Mouse (Mus musculus) adrenal gland, adult 18-20 months (tissue): ENCODE data around the gene Lcn8. TPM values are rescaled to one million over a fixed set of nuclear protein-coding genes. Genes with fewer than 3 reads are reported as not detected.

Source experiments
- DNase-seq, 2 experiments: peaks; one replicate each; pipeline ENCODE4 v3.0.0; 2021 to 2022; ENCODE audit warnings: low spot score in 2 of 2
- long read RNA-seq, 2 experiments: library from polyadenylated mRNA; stranded (forward); transcript quantifications; one replicate each; pipeline ENCODE4 v2.0.0; 2021
- total RNA-seq, 2 experiments: library from RNA; stranded (reverse); gene quantifications; 1 replicate in 1 of 2; 2 replicates in 1 of 2; pipeline ENCODE4 v1.2.3; 2021

The Lcn8 gene
- not detected for total RNA-seq
- long read RNA-seq, experiment 1, result 0 reads
- long read RNA-seq, experiment 2, result 0 reads

DNA sequence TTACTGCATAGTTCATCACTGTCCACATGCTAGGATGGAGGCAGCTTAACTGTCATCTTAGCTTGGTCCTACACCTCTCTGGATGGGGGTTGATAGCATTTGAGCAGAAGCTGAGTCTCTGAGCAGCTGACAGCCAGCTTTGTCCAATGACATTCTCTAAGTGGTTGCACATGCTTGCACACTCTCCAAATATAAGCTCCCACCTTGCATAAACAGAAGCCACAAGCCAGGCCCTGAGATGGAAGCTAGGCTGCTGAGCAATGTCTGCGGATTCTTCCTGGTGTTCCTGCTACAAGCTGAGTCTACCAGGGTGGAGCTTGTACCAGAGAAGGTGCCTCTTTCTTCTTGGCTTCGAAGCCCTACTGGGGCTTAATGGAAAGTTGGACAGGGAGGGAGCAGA, at the start of gene Lcn8:
Gene Lcn8, plus strand, starts transcription at position 219 of the 400 bp plus-strand sequence.
- DNase-seq, result no peak

DNA sequence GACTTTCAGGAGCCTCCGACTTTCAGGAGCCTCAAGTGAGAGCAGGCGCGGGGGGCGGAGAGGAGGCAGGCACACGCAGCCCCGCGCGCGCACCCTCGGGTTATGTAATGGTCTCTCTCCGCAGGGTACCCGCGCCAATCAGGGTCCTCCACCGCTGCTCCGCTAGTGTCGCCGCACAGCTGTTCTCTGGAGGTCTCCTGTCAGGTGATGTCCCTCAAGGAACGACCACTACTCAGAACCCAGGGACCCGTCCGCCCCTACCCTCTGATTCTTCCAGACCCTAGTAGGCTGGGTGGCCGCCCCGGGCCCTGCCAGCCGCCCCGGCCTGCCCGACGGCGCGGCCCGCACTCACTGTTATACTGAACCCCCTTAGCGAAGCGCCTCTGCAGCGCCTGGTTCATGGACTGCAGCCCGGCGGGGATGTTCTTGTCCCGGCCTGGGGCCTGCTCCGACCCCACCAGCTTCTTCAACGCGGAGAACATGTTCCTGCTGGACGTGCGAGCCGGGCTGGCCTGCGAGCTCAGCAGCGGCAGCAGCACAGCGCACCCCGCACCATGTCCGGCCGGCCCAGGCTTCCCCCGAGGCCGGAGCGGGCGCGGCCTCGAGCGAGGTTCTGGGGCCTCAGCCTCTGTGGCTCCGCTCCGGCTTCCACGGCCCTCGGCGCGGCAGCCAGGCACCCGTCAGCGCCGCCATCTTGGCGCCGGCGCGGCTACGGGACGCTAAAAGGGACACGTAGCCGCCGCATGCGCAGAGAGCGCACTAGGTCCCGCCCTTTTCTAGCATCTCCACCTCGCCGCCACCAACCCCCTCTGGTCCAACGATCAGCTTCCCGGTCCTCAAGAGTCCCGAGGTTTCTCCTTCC, 44.9 kb upstream of the Lcn8 start, which contains the start of gene Rabl6:
Gene Rabl6, minus strand, starts transcription at position 761 of the 862 bp plus-strand sequence.
- peak; percentile 89 to 91 for DNase-seq

DNA sequence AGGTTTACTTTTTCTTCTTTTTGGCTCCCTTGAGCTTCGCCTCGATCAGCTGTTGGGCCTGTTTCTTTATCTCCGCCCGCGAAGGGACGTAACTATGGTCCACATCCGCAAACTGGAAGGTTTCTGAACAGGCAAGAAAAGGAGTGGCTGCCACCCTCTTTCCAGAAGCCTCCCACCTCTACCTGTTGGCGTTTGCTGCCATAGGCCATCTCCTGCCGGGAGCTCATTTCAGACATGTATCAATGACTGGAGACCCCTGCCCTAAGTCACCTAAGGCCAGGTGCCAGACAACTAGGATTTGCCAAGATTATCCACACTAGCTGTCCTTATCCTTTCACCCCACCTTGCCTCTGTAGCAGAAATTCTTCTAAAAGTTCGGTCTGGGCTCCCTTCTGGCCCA, 44.2 kb upstream of the Lcn8 start:
- DNase-seq, result no peak

DNA sequence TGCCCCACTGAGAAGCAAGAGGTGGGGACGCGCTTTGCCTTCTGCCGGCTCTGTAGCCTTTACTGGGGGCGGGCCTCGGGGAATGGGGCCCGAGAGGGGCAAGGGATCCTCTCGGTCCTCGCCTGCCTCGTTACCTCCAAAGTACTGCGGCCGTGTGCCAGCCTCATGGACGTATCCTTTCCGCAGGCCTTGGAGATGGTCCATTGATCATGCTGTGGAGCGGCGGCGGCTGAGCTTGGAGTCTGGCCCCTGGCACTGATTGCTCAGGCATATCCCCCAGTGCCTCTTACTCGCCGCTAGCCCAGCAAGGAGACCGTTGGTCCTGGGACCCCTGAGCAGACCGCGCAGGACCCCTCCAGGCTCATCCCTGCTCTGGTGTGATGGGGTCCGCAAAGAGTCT, 36.5 kb upstream of the Lcn8 start:
- no peak for DNase-seq

DNA sequence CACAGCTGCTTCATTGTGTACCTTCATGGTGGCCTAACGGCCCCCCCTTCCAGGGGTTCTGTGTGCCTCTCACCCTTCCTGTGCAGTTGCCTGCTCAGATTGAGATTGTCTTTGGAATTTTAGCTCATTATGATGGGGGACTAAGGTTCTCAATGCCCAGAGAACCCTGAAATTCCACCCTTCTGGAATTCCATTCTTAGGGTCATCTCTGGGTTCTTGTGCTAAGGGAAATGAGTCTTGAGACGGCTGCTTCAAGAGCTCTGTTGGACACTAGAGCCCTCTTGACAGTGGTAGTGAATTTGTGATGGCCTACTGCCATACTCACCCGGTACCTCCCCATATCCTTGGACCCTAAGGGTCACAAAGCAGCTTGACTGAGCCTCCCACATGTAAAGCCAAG, 35.3 kb upstream of the Lcn8 start, which contains the start of gene Ccdc183:
Gene Ccdc183, minus strand, starts transcription at position 101 of the 400 bp plus-strand sequence.
- DNase-seq, result no peak

DNA sequence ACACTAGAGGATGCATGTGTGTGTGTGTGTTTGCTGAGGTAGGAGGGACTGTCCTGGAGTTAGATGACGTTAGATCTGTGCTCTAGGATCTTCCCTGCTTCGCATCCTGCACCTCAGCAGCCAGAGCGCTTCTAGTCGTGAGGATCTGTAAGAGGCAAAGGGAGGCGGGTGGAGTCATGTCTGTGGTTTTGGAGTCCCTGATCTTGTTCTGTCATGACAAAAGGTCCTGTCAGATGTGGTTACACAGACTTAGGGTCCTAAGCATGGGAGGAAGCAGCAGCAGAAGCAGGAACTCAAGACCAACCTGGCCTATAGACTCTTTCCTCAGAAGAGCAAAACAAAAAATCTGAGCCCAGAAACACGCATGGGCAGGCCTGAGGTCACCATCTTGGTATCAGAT, 32.5 kb upstream of the Lcn8 start:
- no peak for DNase-seq

DNA sequence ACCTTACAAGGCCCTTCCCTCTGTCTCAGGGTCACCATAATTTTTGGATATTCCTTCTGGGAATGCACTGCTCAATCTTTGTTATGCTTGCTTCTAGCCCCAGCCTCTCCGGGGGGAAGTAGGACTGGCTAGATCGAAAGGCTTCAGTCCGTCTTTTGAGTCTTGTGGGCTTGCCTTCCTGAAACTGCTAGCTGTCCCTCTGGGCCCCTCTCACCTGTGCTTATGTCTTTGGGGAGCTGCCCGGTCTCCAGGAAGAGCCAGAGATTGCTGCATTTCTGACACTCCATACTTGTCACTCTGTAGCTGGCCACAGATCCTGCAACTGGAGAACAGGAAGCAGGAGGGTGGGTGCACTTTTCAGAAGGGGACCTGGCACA, 32.1 kb upstream of the Lcn8 start:
- no peak for DNase-seq

DNA sequence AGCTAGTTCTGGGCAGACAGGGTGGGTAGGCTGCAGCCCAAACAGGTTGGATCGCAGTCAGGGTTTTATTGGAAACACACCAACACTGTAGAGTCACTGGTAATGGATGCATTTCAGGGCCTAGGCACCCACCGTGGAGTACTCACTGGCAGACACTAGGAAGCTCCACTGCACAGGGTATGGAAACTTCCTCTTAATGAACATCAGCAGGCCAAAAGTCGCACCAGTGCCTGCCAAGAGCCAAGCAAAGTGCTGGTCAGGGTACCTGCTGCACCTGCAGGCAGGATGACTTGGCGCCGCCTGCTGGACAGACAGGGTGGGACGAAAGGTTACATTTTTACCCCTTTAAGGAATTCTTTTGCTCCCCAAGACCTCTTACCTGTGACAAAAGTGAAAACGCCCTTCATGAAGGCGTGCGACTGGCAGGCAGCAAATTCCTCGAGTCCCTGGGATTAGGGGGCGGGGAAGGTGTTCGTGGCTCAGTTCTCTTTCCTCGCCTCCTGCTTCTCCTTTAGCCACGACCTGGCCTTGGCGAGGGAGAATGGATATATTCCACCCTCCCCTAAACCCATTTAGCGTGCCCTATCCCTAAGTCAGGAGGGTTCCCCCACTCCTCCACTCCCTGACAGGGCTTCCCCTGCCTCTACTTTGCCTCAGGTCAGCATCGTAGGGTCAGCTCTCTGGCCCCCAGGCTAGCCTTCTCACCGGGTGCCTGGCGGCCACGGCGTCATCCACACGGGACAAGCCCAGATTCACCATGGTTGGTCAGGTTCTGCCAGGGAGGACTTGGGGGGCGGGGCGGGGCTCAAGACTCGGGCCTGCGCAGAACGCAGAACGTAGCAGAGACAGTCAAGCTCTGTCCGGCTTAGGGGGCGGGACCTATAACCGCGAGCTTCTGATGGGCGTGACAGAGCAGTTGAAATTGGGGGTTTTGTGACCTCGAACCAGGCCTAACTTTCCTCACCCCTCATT, 31.4 kb upstream of the Lcn8 start, which contains the start of gene Tmem141:
Gene Tmem141, minus strand, starts transcription at position 777 of the 972 bp plus-strand sequence.
- peak; percentile 84 for DNase-seq

DNA sequence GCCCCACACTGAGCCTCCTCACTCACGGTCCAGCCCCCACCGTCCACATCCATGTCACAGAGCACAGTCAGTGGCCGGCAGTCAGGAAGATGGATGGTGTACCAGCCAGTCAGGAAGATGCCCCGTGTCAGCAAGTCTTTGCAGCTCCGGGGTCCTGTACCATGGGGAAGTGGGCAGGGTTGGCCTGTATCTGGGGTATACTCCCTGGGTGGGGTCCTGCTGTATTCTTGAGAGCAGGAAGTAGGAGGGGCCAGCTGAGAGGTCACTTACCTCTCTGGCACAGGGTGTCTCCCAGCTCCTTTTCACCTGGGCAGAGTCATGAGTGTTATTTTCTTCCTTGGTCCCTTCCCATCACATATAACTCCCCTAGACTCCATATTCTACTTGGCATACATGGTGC, 26.9 kb upstream of the Lcn8 start:
- DNase-seq, result no peak

DNA sequence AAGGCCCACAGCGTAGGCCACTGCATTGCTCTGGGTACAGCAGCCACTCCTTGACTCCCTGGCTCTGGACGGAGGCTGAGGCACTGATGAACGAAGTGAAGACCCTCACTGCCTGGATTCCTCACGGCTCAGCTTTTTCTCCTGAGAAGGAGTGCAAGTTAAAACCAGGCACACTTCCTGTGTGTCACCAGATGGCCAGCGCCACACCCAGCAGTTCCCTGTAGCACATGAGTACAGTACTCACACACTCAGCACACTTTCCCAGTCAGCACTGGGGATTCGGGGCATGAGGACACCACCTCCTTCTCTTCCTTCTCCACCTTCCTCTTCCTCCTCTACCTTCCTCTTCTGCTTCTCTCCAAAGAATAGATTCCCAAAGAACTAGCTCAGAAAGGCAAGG, 25.1 kb upstream of the Lcn8 start, which contains the start of gene Fcna:
Gene Fcna, minus strand, starts transcription at position 220 of the 400 bp plus-strand sequence.
- DNase-seq, result no peak

DNA sequence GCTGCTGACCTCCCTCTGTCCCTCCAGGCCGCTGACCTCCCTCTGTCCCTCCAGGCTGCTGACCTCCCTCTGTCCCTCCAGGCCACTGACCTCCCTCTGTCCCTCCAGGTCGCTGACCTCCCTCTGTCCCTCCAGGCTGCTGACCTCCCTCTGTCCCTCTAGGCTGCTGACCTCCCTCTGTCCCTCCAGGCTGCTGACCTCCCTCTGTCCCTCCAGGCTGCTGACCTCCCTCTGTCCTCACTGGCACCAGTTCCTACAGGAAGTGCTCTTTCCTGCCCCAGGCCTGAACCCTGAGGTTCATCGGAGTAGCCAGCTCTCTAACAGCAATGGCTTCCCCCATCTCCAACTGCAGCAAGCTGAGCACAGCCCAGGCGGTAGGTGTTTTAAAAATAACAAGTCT, 24.2 kb upstream of the Lcn8 start:
- DNase-seq, result no peak

DNA sequence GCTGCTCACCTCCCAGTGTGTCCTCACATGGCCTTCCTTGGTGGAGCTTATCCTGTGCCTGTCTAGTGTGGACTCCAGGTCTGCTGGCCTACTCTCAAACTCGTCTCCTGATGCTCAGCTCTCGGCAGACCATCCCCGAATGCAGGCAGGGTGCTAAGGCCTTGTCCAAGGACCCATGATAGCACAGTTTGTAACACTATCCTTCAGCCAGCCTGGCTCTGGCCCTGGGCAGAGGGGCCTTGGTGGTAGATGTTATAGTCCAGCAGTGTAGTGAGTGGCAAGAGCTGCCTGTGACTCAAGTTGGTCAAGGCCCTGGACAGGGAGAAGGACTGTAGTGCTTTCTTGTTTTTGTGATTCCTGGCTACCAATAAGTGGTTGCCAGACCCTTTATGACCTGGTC, 19.3 kb upstream of the Lcn8 start:
- DNase-seq, result no peak

DNA sequence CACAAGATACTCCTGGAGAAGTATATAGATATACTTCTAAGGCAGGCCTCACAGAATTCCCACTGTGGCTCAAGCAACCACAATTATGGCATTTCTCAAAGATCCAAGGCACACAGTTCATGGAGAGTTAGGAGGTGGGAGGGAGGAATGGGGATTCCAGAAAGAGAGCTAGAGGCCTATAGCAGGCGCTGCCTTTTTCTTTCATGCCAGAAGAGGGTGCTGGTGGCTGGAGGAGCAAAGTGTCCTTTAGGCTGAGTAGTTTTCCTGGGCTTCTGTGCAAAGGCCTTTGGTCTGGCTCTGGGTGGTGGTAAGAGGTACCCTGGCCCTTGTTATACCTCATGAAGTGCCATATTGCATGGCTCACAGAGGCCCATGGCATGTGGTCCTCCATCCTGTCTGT, 18.9 kb upstream of the Lcn8 start:
- no peak for DNase-seq

DNA sequence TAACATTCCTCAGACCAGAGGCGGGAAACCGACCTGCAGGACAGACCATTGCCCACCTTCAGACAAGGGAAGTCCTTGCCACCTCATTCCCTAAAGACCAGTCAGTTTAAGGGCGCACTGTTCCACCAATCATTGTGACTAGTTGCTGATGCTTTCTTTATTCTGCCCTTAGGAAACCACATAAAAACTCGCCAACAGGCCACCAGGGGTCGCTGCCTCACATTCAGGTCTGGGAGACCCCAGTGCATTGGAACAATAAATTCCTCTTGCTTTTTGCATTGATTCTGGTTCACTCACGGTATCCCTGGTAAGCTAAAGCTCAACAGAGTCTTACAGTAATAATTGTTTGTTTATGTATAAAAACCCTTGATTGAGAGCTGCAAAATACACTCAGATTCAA, 13.0 kb upstream of the Lcn8 start:
- peak; percentile 39 to 55 for DNase-seq

DNA sequence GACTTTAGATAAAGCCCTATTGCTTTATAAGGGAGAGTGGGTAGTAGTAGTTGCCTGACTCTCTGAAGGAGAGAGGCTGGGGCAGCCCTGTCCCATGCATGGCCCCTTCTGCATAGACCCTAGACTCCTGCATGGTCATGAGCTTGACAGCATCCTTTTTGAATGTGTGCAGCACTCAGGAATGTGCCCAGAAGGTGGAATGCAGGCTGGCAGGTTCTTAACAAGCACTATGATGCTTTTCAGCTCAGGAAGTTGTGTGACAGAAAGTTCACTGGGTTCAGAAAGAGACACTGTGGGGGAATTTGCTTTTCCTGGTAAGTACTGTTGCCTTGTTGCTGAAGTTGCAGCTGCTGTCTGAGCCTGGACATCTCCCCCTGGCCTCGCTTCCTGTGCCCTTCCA, 1.6 kb downstream of the Lcn8 start:
- no peak for DNase-seq

DNA sequence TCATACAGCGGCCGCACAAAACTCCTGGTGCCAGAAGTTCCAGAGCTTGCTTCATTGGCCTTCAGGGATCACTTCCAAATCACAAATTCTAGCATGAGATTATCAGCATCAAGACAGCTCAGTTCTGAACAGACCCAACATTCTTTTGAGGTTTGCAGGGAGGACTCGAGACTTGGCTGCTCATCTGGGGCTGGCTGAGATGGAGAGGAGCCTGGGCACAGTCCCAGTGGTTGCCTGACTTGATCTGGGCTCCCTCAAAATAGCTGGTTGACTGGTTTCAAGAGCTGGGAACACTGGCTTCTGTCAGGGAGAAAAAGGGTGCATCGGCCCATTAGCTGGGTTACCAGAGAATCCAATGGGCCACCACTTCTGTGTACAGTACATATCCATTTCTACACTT, 3.8 kb downstream of the Lcn8 start:
- DNase-seq, result no peak

DNA sequence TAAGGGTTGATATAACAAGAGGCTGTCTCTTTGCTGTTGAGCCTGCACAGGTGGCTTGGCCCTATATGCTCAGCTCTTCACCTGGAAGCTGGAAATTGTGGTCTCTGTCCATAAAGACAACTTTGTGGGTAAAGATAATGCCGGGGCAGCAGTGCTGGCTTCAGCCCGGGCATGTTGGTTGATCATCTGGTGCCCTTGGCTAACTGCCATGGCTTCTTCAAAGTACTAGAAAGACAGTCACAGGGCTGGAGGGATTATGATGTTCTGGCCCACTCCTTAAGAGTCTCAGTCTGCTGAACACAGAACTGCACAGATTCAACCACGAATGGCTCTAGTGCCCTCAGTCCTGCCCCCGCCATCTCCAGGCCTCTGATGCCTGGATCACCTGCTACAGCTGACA, 4.3 kb downstream of the Lcn8 start:
- no peak for DNase-seq

DNA sequence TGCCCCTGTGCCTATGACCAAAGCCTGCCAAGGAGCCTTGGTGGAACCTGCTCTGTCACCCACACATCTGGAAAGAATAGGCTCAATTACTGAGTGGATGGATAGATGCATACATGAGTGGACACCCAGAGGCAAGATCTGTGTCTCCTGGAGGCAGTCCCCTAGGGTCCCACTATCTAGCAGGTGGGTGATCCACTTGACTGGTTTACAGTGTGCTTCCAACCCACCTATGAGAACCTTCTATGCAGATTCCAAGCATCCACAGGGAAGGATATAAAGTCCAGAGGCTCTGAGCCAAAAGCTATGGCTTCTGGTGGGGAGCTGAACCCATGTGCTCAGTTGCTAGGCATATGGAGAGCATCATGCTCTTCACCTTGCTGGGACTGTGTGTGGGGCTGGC, 4.7 kb downstream of the Lcn8 start, which contains the start of gene Lcn5:
Gene Lcn5, plus strand, starts transcription at position 301 of the 400 bp plus-strand sequence.
- no peak for DNase-seq

DNA sequence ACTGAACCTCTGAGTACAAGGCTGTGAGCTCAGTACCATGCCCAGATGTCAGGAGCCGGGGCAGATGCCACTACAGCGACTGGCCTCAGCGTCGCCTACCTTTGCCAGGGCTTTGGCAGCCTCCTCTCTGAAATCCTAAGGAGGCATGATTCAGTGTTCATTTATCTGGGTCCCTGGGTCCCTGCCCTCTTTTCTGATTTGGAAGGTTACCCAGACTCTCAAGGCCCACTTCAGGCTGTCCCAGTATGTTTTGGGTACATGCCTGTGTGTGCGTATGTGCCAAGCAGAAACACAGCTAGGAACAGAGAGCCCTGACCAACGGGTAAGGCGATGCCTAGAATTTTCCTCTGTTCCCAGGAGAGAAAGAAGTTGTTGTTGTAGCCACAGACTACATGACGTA, 7.4 kb downstream of the Lcn8 start:
- DNase-seq, result no peak

DNA sequence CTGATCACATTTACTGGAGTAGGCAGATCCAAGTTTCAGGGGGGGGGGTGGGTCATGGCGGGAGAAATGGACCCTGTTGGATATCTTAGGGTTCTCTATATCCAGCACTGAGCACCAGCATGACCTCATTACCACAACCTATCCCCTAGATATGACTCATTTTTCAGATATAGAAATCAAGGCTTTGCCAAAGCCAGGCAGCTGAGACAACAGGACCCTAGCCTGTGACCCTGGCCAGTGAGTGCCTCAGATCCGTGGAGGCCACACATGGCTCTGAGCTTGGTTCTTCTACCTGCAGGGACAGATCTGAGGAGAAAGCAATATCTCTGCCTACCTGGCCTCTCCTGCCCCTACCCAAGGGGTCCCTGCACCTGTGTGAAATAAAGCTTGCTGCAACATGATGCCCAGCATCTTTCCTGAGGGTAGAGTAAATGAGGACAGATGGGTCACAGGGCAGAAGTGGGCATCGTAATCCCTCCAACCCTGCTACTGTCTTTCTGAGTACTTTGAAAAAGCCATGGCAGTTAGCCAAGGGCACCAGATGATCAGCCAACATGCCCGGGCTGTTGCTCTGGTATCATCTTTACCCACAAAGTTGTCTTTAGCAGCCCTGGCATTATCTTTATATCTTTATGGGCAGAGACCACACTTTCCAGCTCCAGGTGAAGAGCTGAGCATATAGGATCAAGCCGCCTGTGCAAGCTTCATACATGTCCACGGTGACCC, 8.5 kb downstream of the Lcn8 start:
- no peak for DNase-seq

DNA sequence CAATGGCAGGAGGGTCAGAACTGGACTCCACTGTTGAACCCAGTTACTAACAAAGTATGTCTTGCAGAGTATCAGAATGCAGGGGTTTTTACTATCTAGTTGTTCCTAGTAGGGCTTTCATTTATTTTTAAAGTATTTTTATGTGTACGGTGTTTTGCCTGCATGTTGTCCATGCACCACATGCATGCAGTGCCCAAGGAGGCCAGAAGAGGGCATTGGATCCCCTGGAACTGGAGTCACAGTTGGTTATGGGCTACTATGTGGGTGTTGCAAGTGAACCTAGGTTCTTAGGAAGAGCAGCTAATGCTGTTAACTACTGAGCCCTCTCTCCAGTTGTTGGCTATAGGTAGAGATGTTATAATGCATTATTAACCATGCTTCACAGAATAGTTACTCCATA, 10.6 kb downstream of the Lcn8 start:
- peak; percentile 70 to 77 for DNase-seq
